Mouse (Mus musculus): ENCODE data around the gene Ube2h. TPM values are rescaled to one million over a fixed set of nuclear protein-coding genes. Genes with fewer than 3 reads are reported as not detected.
"Not testable (repeated sequence)": the region's sequence is repeated elsewhere in the genome, so short reads cannot be mapped to it uniquely, and the experiment has no call there.

Ube2h gene
- polyA plus RNA-seq, 1 experiment from 2014 or later: 58.4 TPM

GRCm38 (mm10) chr6:30212468-30212867 is 91.9 kb downstream of the Ube2h start:
- H3K4me2 ChIP-seq: no peak overlapping the region
- H3K27ac ChIP-seq (ENCODE audit: low read depth, low read length): no peak overlapping the region
- ATAC-seq (replicated peaks; ENCODE audit: insufficient number of reproducible peaks, low FRiP score, low TSS enrichment): no peak

GRCm38 (mm10) chr6:30211641-30212455 is 92.5 kb downstream of the Ube2h start:
- 77% methylated on average over 16 of the region's 16 CpGs for WGBS (ENCODE audit: insufficient replicate concordance)
- H3K9me3 ChIP-seq (replicated peaks; ENCODE audit: control insufficient read depth, low read length): no peaks in the 10 kb centered on the region
- no peak overlapping the region for H3K27ac ChIP-seq (ENCODE audit: low read depth, low read length)
- H3K4me3 ChIP-seq (ENCODE audit: low read depth, low read length): no peak overlapping the region
- no peak for ATAC-seq (replicated peaks; ENCODE audit: insufficient number of reproducible peaks, low FRiP score, low TSS enrichment)
- H3K4me1 ChIP-seq (ENCODE audit: control insufficient read depth, insufficient read depth, low read length): no peaks in the 10 kb centered on the region
- no peak overlapping the region for H3K9ac ChIP-seq (ENCODE audit: low read depth, low read length)
- H3K4me2 ChIP-seq: no peak overlapping the region
- peaks cover 5% of the 10 kb centered on the region; the same call in 1 of the 2 replicates for H3K36me3 ChIP-seq (ENCODE audit: control insufficient read depth, insufficient read depth, low read length)
- H3K27me3 ChIP-seq (ENCODE audit: control insufficient read depth, insufficient read depth, low read length): no peaks in the 10 kb centered on the region

More at GRCm38 (mm10) chr6:30212468-30212867, 91.9 kb downstream of the Ube2h start:
- no peaks in the 10 kb centered on the region for H3K9me3 ChIP-seq (replicated peaks; ENCODE audit: control insufficient read depth, low read length)
- peaks cover 5% of the 10 kb centered on the region; the same call in 1 of the 2 replicates for H3K36me3 ChIP-seq (ENCODE audit: control insufficient read depth, insufficient read depth, low read length)
- H3K27me3 ChIP-seq (ENCODE audit: control insufficient read depth, insufficient read depth, low read length): no peaks in the 10 kb centered on the region
- H3K4me1 ChIP-seq (ENCODE audit: control insufficient read depth, insufficient read depth, low read length): no peaks in the 10 kb centered on the region
- H3K9ac ChIP-seq (ENCODE audit: low read depth, low read length): no peak overlapping the region
- no peak overlapping the region for H3K4me3 ChIP-seq (ENCODE audit: low read depth, low read length)
- 92% methylated on average over 8 of the region's 8 CpGs for WGBS (ENCODE audit: insufficient replicate concordance)

- H3K4me2 ChIP-seq: no peak overlapping the region
Observed at GRCm38 (mm10) chr6:30210788-30211187, 93.6 kb downstream of the Ube2h start.

GRCm38 (mm10) chr6:30208844-30209243 is 95.5 kb downstream of the Ube2h start:
- Histone ChIP-seq H3K27me3 (ENCODE audit: control insufficient read depth, insufficient read depth, low read length) (no peaks in the 10 kb centered on the region), H3K9me3 (replicated peaks; ENCODE audit: control insufficient read depth, low read length) (no peaks in the 10 kb centered on the region), H3K4me1 (ENCODE audit: control insufficient read depth, insufficient read depth, low read length) (no peaks in the 10 kb centered on the region), H3K4me2 (no peak overlapping the region), H3K27ac (ENCODE audit: low read depth, low read length) (no peak overlapping the region), H3K36me3 (ENCODE audit: control insufficient read depth, insufficient read depth, low read length) (no peaks in the 10 kb centered on the region), H3K9ac (ENCODE audit: low read depth, low read length) (no peak overlapping the region), H3K4me3 (ENCODE audit: low read depth, low read length) (no peak overlapping the region)
- WGBS (ENCODE audit: insufficient replicate concordance): 59% methylated on average over 4 of the region's 4 CpGs
- ATAC-seq (replicated peaks; ENCODE audit: insufficient number of reproducible peaks, low FRiP score, low TSS enrichment): no peak

More at GRCm38 (mm10) chr6:30210788-30211187, 93.6 kb downstream of the Ube2h start:
- no peaks in the 10 kb centered on the region for H3K4me1 ChIP-seq (ENCODE audit: control insufficient read depth, insufficient read depth, low read length)
- no peak for ATAC-seq (replicated peaks; ENCODE audit: insufficient number of reproducible peaks, low FRiP score, low TSS enrichment)
- 40% methylated on average over 5 of the region's 5 CpGs for WGBS (ENCODE audit: insufficient replicate concordance)
- H3K36me3 ChIP-seq (ENCODE audit: control insufficient read depth, insufficient read depth, low read length): peaks cover 5% of the 10 kb centered on the region; the same call in 1 of the 2 replicates
- H3K9me3 ChIP-seq (replicated peaks; ENCODE audit: control insufficient read depth, low read length): no peaks in the 10 kb centered on the region
- no peak overlapping the region for H3K27ac ChIP-seq (ENCODE audit: low read depth, low read length)
- no peak overlapping the region for H3K9ac ChIP-seq (ENCODE audit: low read depth, low read length)
- H3K4me3 ChIP-seq (ENCODE audit: low read depth, low read length): no peak overlapping the region
- H3K27me3 ChIP-seq (ENCODE audit: control insufficient read depth, insufficient read depth, low read length): no peaks in the 10 kb centered on the region

GRCm38 (mm10) chr6:30205587-30206202 is 98.6 kb downstream of the Ube2h start:
- 5% methylated on average over 30 of the region's 30 CpGs for WGBS (ENCODE audit: insufficient replicate concordance)
- H3K9ac ChIP-seq (ENCODE audit: low read depth, low read length): peak overlapping the region; percentile 58
- peak; percentile 64; the same call in 1 of the 2 replicates for ATAC-seq (replicated peaks; ENCODE audit: insufficient number of reproducible peaks, low FRiP score, low TSS enrichment)

GRCm38 (mm10) chr6:30205180-30205538 is 99.2 kb downstream of the Ube2h start:
- H3K9ac ChIP-seq (ENCODE audit: low read depth, low read length); H3K36me3 ChIP-seq (ENCODE audit: control insufficient read depth, insufficient read depth, low read length); H3K4me2 ChIP-seq; H3K9me3 ChIP-seq (replicated peaks; ENCODE audit: control insufficient read depth, low read length); H3K27ac ChIP-seq (ENCODE audit: low read depth, low read length); H3K4me3 ChIP-seq (ENCODE audit: low read depth, low read length); ATAC-seq (replicated peaks; ENCODE audit: insufficient number of reproducible peaks, low FRiP score, low TSS enrichment); H3K27me3 ChIP-seq (ENCODE audit: control insufficient read depth, insufficient read depth, low read length); H3K4me1 ChIP-seq (ENCODE audit: control insufficient read depth, insufficient read depth, low read length): not testable (repeated sequence)
- WGBS (ENCODE audit: insufficient replicate concordance): 82% methylated on average over 5 of the region's 6 CpGs

More at GRCm38 (mm10) chr6:30205587-30206202, 98.6 kb downstream of the Ube2h start:
- peak overlapping the region; percentile 69 for H3K4me2 ChIP-seq
- H3K27ac ChIP-seq (ENCODE audit: low read depth, low read length): no peak overlapping the region
- no peak overlapping the region for H3K4me3 ChIP-seq (ENCODE audit: low read depth, low read length)
- H3K4me1 ChIP-seq (ENCODE audit: control insufficient read depth, insufficient read depth, low read length): no peaks in the 10 kb centered on the region
- H3K27me3 ChIP-seq (ENCODE audit: control insufficient read depth, insufficient read depth, low read length): no peaks in the 10 kb centered on the region
- 0 out of 2 replicates have a peak, but pooled peaks cover 3% of the 10 kb centered on the region for H3K9me3 ChIP-seq (replicated peaks; ENCODE audit: control insufficient read depth, low read length)
- H3K36me3 ChIP-seq (ENCODE audit: control insufficient read depth, insufficient read depth, low read length): no peaks in the 10 kb centered on the region

GRCm38 (mm10) chr6:30204383-30205179 is 99.8 kb downstream of the Ube2h start:
- H3K4me2 ChIP-seq: no peak overlapping the region
- no peak overlapping the region for H3K27ac ChIP-seq (ENCODE audit: low read depth, low read length)
- ATAC-seq (replicated peaks; ENCODE audit: insufficient number of reproducible peaks, low FRiP score, low TSS enrichment): 0 out of 2 replicates have a peak, but pooled peaks have one; percentile 39
- H3K27me3 ChIP-seq (ENCODE audit: control insufficient read depth, insufficient read depth, low read length): no peaks in the 10 kb centered on the region
- no peak overlapping the region for H3K4me3 ChIP-seq (ENCODE audit: low read depth, low read length)
- H3K9me3 ChIP-seq (replicated peaks; ENCODE audit: control insufficient read depth, low read length): 0 out of 2 replicates have a peak, but pooled peaks cover 3% of the 10 kb centered on the region
- no peaks in the 10 kb centered on the region for H3K4me1 ChIP-seq (ENCODE audit: control insufficient read depth, insufficient read depth, low read length)
- WGBS (ENCODE audit: insufficient replicate concordance): 64% methylated on average over 20 of the region's 20 CpGs
- H3K36me3 ChIP-seq (ENCODE audit: control insufficient read depth, insufficient read depth, low read length): no peaks in the 10 kb centered on the region
- no peak overlapping the region for H3K9ac ChIP-seq (ENCODE audit: low read depth, low read length)

GRCm38 (mm10) chr6:30196143-30196542 is 108.2 kb downstream of the Ube2h start:
- WGBS (ENCODE audit: insufficient replicate concordance): 78% methylated on average over 8 of the region's 8 CpGs
- Histone ChIP-seq H3K27ac (ENCODE audit: low read depth, low read length) (no peak overlapping the region), H3K4me3 (ENCODE audit: low read depth, low read length) (no peak overlapping the region), H3K36me3 (ENCODE audit: control insufficient read depth, insufficient read depth, low read length) (no peaks in the 10 kb centered on the region), H3K4me1 (ENCODE audit: control insufficient read depth, insufficient read depth, low read length) (no peaks in the 10 kb centered on the region; the same call in 1 of the 2 replicates), H3K9me3 (replicated peaks; ENCODE audit: control insufficient read depth, low read length) (no peaks in the 10 kb centered on the region), H3K27me3 (ENCODE audit: control insufficient read depth, insufficient read depth, low read length) (no peaks in the 10 kb centered on the region), H3K9ac (ENCODE audit: low read depth, low read length) (no peak overlapping the region), H3K4me2 (no peak overlapping the region)
- ATAC-seq (replicated peaks; ENCODE audit: insufficient number of reproducible peaks, low FRiP score, low TSS enrichment): no peak

Data from heart, embryonic 11.5 days (tissue).